In genomic region chr9:96353799-96354198, GRCm38 (mm10) we compare ENCODE assay signal across 8 mouse cellular contexts. TPM values are rescaled to one million over a fixed set of nuclear protein-coding genes. Genes with fewer than 3 reads are reported as not detected.
DNase-seq lines count a peak whose midpoint lies in the region; ATAC-seq and TF ChIP-seq lines count a peak whose summit lies in the region.

No protein-coding gene starts in this region.

- peak; percentile 94 to 96 for TF ChIP-seq EP300 in MEL (IDR thresholded peaks at IDR 0.05; ENCODE audit: low read depth in 1 of 2, low read length in 2 of 2)

- peaks cover 0 to 19% of the 10 kb centered on the region in 2 experiments; a peak in 2 of 4 replicates for H3K36me3 ChIP-seq in MEL (ENCODE audit: control insufficient read depth in 1 of 2, insufficient read depth in 2 of 2, low read length in 2 of 2)
- H3K36me3 ChIP-seq in liver, embryonic 12.5 days, result peaks cover 23% of the 10 kb centered on the region
- H3K36me3 ChIP-seq in midbrain, embryonic 15.5 days (replicated peaks), result no peaks in the 10 kb centered on the region

- TF ChIP-seq RAD21 in MEL (IDR thresholded peaks at IDR 0.05; ENCODE audit: low read depth, low read length), result no peak

- peak; percentile 67 for ATAC-seq in liver, embryonic 12.5 days
- ATAC-seq in midbrain, embryonic 15.5 days (replicated peaks), result no peak

- intact Hi-C loops in gastrocnemius, postnatal 14 days (cut with DNase I; ENCODE audit: low total_unique reads), result no loop called here

- no peak overlapping the region for H3K4me3 ChIP-seq in MEL (ENCODE audit: control insufficient read depth in 1 of 2, insufficient read depth in 1 of 2, low read depth in 2 of 2, low read length in 2 of 2)
- no peak overlapping the region for H3K4me3 ChIP-seq in liver, embryonic 12.5 days
- H3K4me3 ChIP-seq in midbrain, embryonic 15.5 days, result no peak overlapping the region

- TF ChIP-seq POLR2A in MEL (IDR thresholded peaks at IDR 0.05; ENCODE audit: control insufficient read depth in 1 of 2, insufficient read depth in 1 of 2, low read depth in 1 of 2, low read length in 2 of 2, poor library complexity in 1 of 2), result no peak

- peaks cover 32% of the 10 kb centered on the region for H3K79me2 ChIP-seq in MEL (ENCODE audit: control insufficient read depth, insufficient read depth, low read length, poor library complexity)

- TF ChIP-seq CTCF in MEL (IDR thresholded peaks at IDR 0.05 in 2 of 3, conservative IDR thresholded peaks at IDR 0.05 in 1 of 3; ENCODE audit: control insufficient read depth in 1 of 3, insufficient read depth in 1 of 3, low read depth in 2 of 3, low read length in 3 of 3, poor library complexity in 1 of 3, severe bottlenecking in 1 of 3), result no peak

- H3K4me1 ChIP-seq in MEL (ENCODE audit: control insufficient read depth in 1 of 2, insufficient read depth in 2 of 2, low read length in 2 of 2), result peaks cover 5 to 13% of the 10 kb centered on the region in 2 experiments
- peaks cover 37% of the 10 kb centered on the region for H3K4me1 ChIP-seq in liver, embryonic 12.5 days
- peaks cover 3% of the 10 kb centered on the region; the same call in 1 of the 2 replicates for H3K4me1 ChIP-seq in midbrain, embryonic 15.5 days

- H3K27me3 ChIP-seq in MEL (ENCODE audit: control insufficient read depth in 1 of 2, insufficient read depth in 2 of 2, low read length in 2 of 2), result no peaks in the 10 kb centered on the region
- no peaks in the 10 kb centered on the region for H3K27me3 ChIP-seq in liver, embryonic 12.5 days (replicated peaks)
- no peaks in the 10 kb centered on the region for H3K27me3 ChIP-seq in midbrain, embryonic 15.5 days (replicated peaks)

- 33% methylated on average over 8 of the region's 8 CpGs for WGBS in liver, embryonic 12.5 days (ENCODE audit: insufficient replicate concordance)
- 73% methylated on average over 8 of the region's 8 CpGs for WGBS in midbrain, embryonic 15.5 days

- DNase-seq in gastrocnemius, postnatal 14 days, result peak; percentile 46
- no peak for DNase-seq in gastrocnemius, adult 18-20 months (ENCODE audit: low spot score)
- peak; percentile 95 for DNase-seq in MEL (ENCODE audit: low read depth, low spot score)
- peak; percentile 45 to 50 for DNase-seq in cerebellum, postnatal 36 days
- no peak for DNase-seq in frontal cortex, postnatal 36 days (ENCODE audit: low spot score in 2 of 2)
- DNase-seq in kidney, adult 8-10 months, result no peak

- H3K9me3 ChIP-seq in MEL (replicated peaks; ENCODE audit: insufficient read depth, low read length), result no peaks in the 10 kb centered on the region
- no peaks in the 10 kb centered on the region for H3K9me3 ChIP-seq in liver, embryonic 12.5 days (replicated peaks)
- no peaks in the 10 kb centered on the region for H3K9me3 ChIP-seq in midbrain, embryonic 15.5 days

- H3K4me2 ChIP-seq in liver, embryonic 12.5 days, result 0 out of 2 replicates have a peak overlapping the region, but pooled peaks have one; percentile 10
- H3K4me2 ChIP-seq in midbrain, embryonic 15.5 days, result no peak overlapping the region

- peak overlapping the region; percentile 40 for H3K27ac ChIP-seq in MEL (ENCODE audit: control insufficient read depth, low read depth, low read length)
- 0 out of 2 replicates have a peak overlapping the region, but pooled peaks have one; percentile 40 for H3K27ac ChIP-seq in liver, embryonic 12.5 days
- no peak overlapping the region for H3K27ac ChIP-seq in midbrain, embryonic 15.5 days

- peak overlapping the region; percentile 7; the same call in 1 of the 2 replicates for H3K9ac ChIP-seq in MEL (ENCODE audit: control insufficient read depth, low read depth, low read length, poor library complexity, severe bottlenecking)
- no peak overlapping the region for H3K9ac ChIP-seq in liver, embryonic 12.5 days
- H3K9ac ChIP-seq in midbrain, embryonic 15.5 days, result no peak overlapping the region

TF ChIP-seq in MEL, 35 proteins besides CTCF, POLR2A, EP300 and RAD21:
- TF ChIP-seq ETS1 (IDR thresholded peaks at IDR 0.05; ENCODE audit: low read depth, low read length), result peak; percentile 100
- 0 out of 2 replicates have a peak, but pooled peaks have one; percentile 33 for TF ChIP-seq MYC (IDR thresholded peaks at IDR 0.05; ENCODE audit: low read depth, low read length)
- TF ChIP-seq TBP (IDR thresholded peaks at IDR 0.05; ENCODE audit: low read depth, low read length), result peak; percentile 39; the same call in 1 of the 2 replicates
- TF ChIP-seq SIN3A (IDR thresholded peaks at IDR 0.05; ENCODE audit: low read length), result peak; percentile 97
- TF ChIP-seq ZMIZ1 (IDR thresholded peaks at IDR 0.05; ENCODE audit: low read depth, low read length), result no peak
- TF ChIP-seq BHLHE40 (IDR thresholded peaks at IDR 0.05; ENCODE audit: borderline replicate concordance, low read depth, low read length), result peak; percentile 90
- peak; percentile 57; the same call in 1 of the 2 replicates for TF ChIP-seq ZNF384 (IDR thresholded peaks at IDR 0.05; ENCODE audit: low read depth, low read length)
- peak; percentile 99 for TF ChIP-seq GATA1 (IDR thresholded peaks at IDR 0.05; ENCODE audit: low read depth, low read length)
- no peak for TF ChIP-seq POLR2AphosphoS5 (IDR thresholded peaks at IDR 0.05; ENCODE audit: borderline replicate concordance, low read depth, low read length)
- TF ChIP-seq ZC3H11A (IDR thresholded peaks at IDR 0.05; ENCODE audit: low read depth, low read length), result 0 out of 2 replicates have a peak, but pooled peaks have one; percentile 23
- TF ChIP-seq MEF2A (IDR thresholded peaks at IDR 0.05; ENCODE audit: extremely low read depth, insufficient replicate concordance, low read depth, low read length, poor library complexity, severe bottlenecking), result 0 out of 2 replicates have a peak, but pooled peaks have one; percentile 40
- TF ChIP-seq TAL1 (IDR thresholded peaks at IDR 0.05; ENCODE audit: low read length), result peak; percentile 85
- TF ChIP-seq ZKSCAN1 (IDR thresholded peaks at IDR 0.05; ENCODE audit: low read depth, low read length), result no peak; the same call in 1 of the 2 replicates
- peak; percentile 61; the same call in 1 of the 2 replicates for TF ChIP-seq POLR2AphosphoS2 (IDR thresholded peaks at IDR 0.05; ENCODE audit: low read length)
- TF ChIP-seq NRF1 (IDR thresholded peaks at IDR 0.05; ENCODE audit: insufficient read depth, low read depth, low read length, poor library complexity, severe bottlenecking), result no peak
- peak; percentile 58; the same call in 1 of the 2 replicates for TF ChIP-seq MYB (IDR thresholded peaks at IDR 0.05; ENCODE audit: low read depth, low read length)
- TF ChIP-seq CHD1 (IDR thresholded peaks at IDR 0.05; ENCODE audit: low read depth, low read length), result no peak
- TF ChIP-seq SMC3 (IDR thresholded peaks at IDR 0.05; ENCODE audit: low read depth, low read length), result 0 out of 2 replicates have a peak, but pooled peaks have one; percentile 11
- peak; percentile 38; the same call in 1 of the 2 replicates for TF ChIP-seq MAX (IDR thresholded peaks at IDR 0.05; ENCODE audit: low read length)
- TF ChIP-seq ELF1 (IDR thresholded peaks at IDR 0.05; ENCODE audit: low read depth, low read length), result peak; percentile 50; the same call in 1 of the 2 replicates
- peak; percentile 93 for TF ChIP-seq RCOR1 (IDR thresholded peaks at IDR 0.05; ENCODE audit: low read depth, low read length)
- TF ChIP-seq JUND (IDR thresholded peaks at IDR 0.05; ENCODE audit: low read depth, low read length), result no peak
- TF ChIP-seq NELFE (IDR thresholded peaks at IDR 0.05; ENCODE audit: low read depth, low read length), result no peak
- TF ChIP-seq MAZ (IDR thresholded peaks at IDR 0.05; ENCODE audit: low read depth, low read length), result peak; percentile 64
- TF ChIP-seq MXI1 (IDR thresholded peaks at IDR 0.05; ENCODE audit: low read depth, low read length), result peak; percentile 81
- peak; percentile 72 for TF ChIP-seq USF1 (IDR thresholded peaks at IDR 0.05; ENCODE audit: low read depth, low read length)
- peak; percentile 60; the same call in 1 of the 2 replicates for TF ChIP-seq MAFK (IDR thresholded peaks at IDR 0.05; ENCODE audit: borderline replicate concordance, low read depth, low read length)
- no peak; the same call in 1 of the 2 replicates for TF ChIP-seq KAT2A (conservative IDR thresholded peaks at IDR 0.05; ENCODE audit: low read depth, low read length)
- TF ChIP-seq GABPA (IDR thresholded peaks at IDR 0.05; ENCODE audit: low read depth, low read length), result no peak
- peak; percentile 58; the same call in 1 of the 2 replicates for TF ChIP-seq HCFC1 (IDR thresholded peaks at IDR 0.05; ENCODE audit: low read depth, low read length)
- peak; percentile 95 for TF ChIP-seq TCF12 (IDR thresholded peaks at IDR 0.05; ENCODE audit: low read depth, low read length)

RNA-seq across cellular contexts. Expression of gene Atp1b3, which starts 10.4 kb away (rescaled TPM):
- 10 to 100 TPM; 43.7 to 49.2 TPM for total RNA-seq in gastrocnemius, postnatal 14 days (2021)
- 10 to 100 TPM; 28.9 to 32.8 TPM for total RNA-seq in gastrocnemius, adult 18-20 months (2021)
- total RNA-seq in MEL (2012; rRNA removed), result 57.8 TPM in 2 replicates
- 10 to 100 TPM in 1 of 2 experiments, not detected in 1; 70.6 TPM for polyA plus RNA-seq in MEL (2012; ENCODE audit: insufficient read depth in 1 of 2, insufficient read length in 2 of 2, low read depth in 1 of 2, low replicate concordance in 2 of 2, missing spikeins in 1 of 2)
- 99.5 and 101 TPM in 2 replicates for polyA plus RNA-seq in liver, embryonic 12.5 days (2016; fragmentation: Nextera tagmentation; extraction: Ambion mirVana)
- polyA plus RNA-seq in midbrain, embryonic 15.5 days (2015; fragmentation: Nextera tagmentation; extraction: Ambion mirVana), result 170 and 174 TPM in 2 replicates

Comparison
In these comparisons a context has a peak if more than half of its experiments do, and no peak if none do; other contexts are left out.
1. DNase-seq: peak in gastrocnemius, postnatal 14 days (single experiment), MEL (single experiment) and cerebellum, postnatal 36 days (2 of 2); none in gastrocnemius, adult 18-20 months (single experiment), frontal cortex, postnatal 36 days (0 of 2) and kidney, adult 8-10 months (0 of 2).